Mouse (Mus musculus) liver, embryonic 14.5 days (tissue): ENCODE data around the gene Ovol3.

Source experiments
- CTCF ChIP-seq: IDR thresholded peaks from 2 replicates; pipeline ENCODE4 v1.5.1; 2016; ENCODE audit warnings: antibody characterized with exemption, low read depth, control low read depth
- EP300 ChIP-seq: IDR thresholded peaks from 2 replicates; pipeline ENCODE4 v1.6.1; 2016; ENCODE audit warnings: antibody characterized with exemption, low read depth

GRCm38 (mm10) chr7:30281522-30281921 is 46.0 kb upstream of the Ovol3 start:
- TF ChIP-seq CTCF (no peak), EP300 (no peak)
